Mouse (Mus musculus): Measurements from ENCODE around the gene Msantd3. TPM values are rescaled to one million over a fixed set of nuclear protein-coding genes. Genes with fewer than 3 reads are reported as not detected.

The Msantd3 gene
- polyA plus RNA-seq, 1 experiment from 2014 or later: 36.2 TPM

Other genes with a start within 250 kb of the Msantd3 start
- gene Tex10, start 66.5 kb upstream of the Msantd3 start, polyA plus RNA-seq (2015; fragmentation: Nextera tagmentation; extraction: Ambion mirVana): 39.7 and 40.8 TPM in 2 replicates
- gene Tmeff1, start 45.2 kb downstream of the Msantd3 start, polyA plus RNA-seq (2015; fragmentation: Nextera tagmentation; extraction: Ambion mirVana): 315 and 322 TPM in 2 replicates
- gene Cavin4, start 123.6 kb downstream of the Msantd3 start, polyA plus RNA-seq (2015; fragmentation: Nextera tagmentation; extraction: Ambion mirVana): 1.8 and 1.9 TPM in 2 replicates

All from neural tube, embryonic 13.5 days (tissue).